Mouse (Mus musculus) small intestine, adult 2 months (tissue): ENCODE results near the gene Tnxb. TPM values are rescaled to one million over a fixed set of nuclear protein-coding genes. Genes with fewer than 3 reads are reported as not detected.
"Not testable (repeated sequence)": the region's sequence is repeated elsewhere in the genome, so short reads cannot be mapped to it uniquely, and the experiment has no call there.

Experiments
- H3K27ac ChIP-seq: fragments of 200-500 bp; 2 replicates; pipeline ENCODE4 v1.5.1; 2012; ENCODE audit warnings: low read depth, low read length, control low read depth, inconsistent platforms; ENCODE audit not compliant: insufficient read depth
- H3K27me3 ChIP-seq: fragments of 200-500 bp; 2 replicates; pipeline ENCODE4 v1.6.1; 2012; ENCODE audit warnings: mild to moderate bottlenecking, moderate library complexity, low read length, inconsistent platforms; ENCODE audit not compliant: control insufficient read depth, insufficient read depth
- H3K36me3 ChIP-seq: fragments of 200-500 bp; 2 replicates; pipeline ENCODE4 v1.6.1; 2012; ENCODE audit warnings: mild to moderate bottlenecking, low read length, control low read depth, inconsistent platforms; ENCODE audit not compliant: control insufficient read depth, insufficient read depth
- H3K4me1 ChIP-seq: fragments of 200-500 bp; 2 replicates; pipeline ENCODE4 v1.6.1; 2012; ENCODE audit warnings: low read length, inconsistent platforms, mixed read lengths; ENCODE audit not compliant: control insufficient read depth, insufficient read depth, insufficient read length
- H3K4me3 ChIP-seq: fragments of 200-500 bp; 2 replicates; pipeline ENCODE4 v1.5.1; 2012; ENCODE audit warnings: low read depth, mild to moderate bottlenecking, control low read depth, inconsistent platforms, low read length, moderate library complexity
- CTCF ChIP-seq: fragments of 200-500 bp; IDR thresholded peaks from 2 replicates; pipeline ENCODE4 v1.5.1; 2012; ENCODE audit warnings: low read depth, mild to moderate bottlenecking, control low read depth, inconsistent platforms, low read length, moderate library complexity, mixed read lengths; ENCODE audit not compliant: insufficient replicate concordance, insufficient read length; ENCODE audit errors: extremely low read depth
- POLR2A ChIP-seq: fragments of 200-500 bp; IDR thresholded peaks from 2 replicates; pipeline ENCODE4 v1.6.1; 2012; ENCODE audit warnings: low read depth, mild to moderate bottlenecking, control low read depth, inconsistent platforms, low read length, moderate library complexity
- WGBS: fragments of 180-500 bp; shearing (Covaris S2); methylation state at CpG from one replicate; pipeline ENCODE4 v1.1.7; 2018; 5-methylcytosine and 5-hydroxymethylcytosine counted together
- polyA plus RNA-seq: library from polyadenylated mRNA; depleted of rRNA; stranded (reverse); fragments of >200 nt; gene quantifications from 2 replicates; pipeline ENCODE4 v1.2.3, GENCODE M21; 2012; rRNA removed

Gene Tnxb
- polyA plus RNA-seq, 1 experiment = 12.5 TPM

DNA sequence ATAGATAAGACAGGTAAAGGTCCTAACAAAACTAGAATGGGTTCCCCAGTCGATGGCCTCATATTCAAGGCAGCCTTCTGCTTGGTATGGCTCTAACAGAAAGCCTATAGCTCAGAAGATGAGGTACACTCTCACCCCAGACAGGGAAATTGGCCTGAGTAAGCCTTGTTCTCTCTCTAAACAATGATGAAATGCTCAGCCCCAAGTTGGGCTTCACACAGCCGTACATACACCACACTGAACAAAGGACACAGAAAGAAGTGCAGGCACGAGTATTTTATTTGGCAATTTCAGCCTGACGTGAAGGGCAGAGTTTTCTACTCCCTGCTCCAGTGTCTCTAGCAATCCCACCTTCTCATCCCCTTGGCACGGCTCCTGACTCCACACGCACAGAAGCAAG, 73.9 kb downstream of the Tnxb start:
- H3K4me3 ChIP-seq = no peak overlapping the region
- H3K36me3 ChIP-seq = no peaks in the 10 kb centered on the region
- TF ChIP-seq POLR2A (no peak), CTCF (no peak)
- WGBS = 69% methylated on average over 6 of the region's 6 CpGs
- peaks cover 2% of the 10 kb centered on the region for H3K4me1 ChIP-seq
- no peak overlapping the region for H3K27ac ChIP-seq
- no peaks in the 10 kb centered on the region for H3K27me3 ChIP-seq

DNA sequence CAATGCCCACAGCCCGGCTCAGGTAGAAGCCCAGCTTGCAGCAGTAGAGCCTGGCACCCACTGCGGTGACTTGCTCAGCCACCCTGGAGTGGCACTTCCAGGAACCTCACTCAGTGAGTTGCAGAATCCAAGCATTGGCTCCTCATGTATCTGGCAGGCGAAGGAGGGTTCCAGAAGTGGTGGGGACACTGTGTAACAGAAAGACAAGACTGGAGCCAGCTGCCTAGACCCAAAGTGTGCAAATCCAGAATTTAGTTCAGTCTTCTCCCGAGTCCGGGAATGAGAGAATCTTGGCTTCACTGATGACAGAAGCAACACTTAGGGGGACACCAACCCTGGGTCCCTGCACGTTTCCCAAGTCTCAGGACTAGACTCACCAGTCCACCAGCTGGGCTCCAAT, 74.3 kb downstream of the Tnxb start:
- 84% methylated on average over 6 of the region's 6 CpGs for WGBS
- H3K27me3 ChIP-seq, H3K27ac ChIP-seq, H3K36me3 ChIP-seq, H3K4me1 ChIP-seq, H3K4me3 ChIP-seq: not testable (repeated sequence)

DNA sequence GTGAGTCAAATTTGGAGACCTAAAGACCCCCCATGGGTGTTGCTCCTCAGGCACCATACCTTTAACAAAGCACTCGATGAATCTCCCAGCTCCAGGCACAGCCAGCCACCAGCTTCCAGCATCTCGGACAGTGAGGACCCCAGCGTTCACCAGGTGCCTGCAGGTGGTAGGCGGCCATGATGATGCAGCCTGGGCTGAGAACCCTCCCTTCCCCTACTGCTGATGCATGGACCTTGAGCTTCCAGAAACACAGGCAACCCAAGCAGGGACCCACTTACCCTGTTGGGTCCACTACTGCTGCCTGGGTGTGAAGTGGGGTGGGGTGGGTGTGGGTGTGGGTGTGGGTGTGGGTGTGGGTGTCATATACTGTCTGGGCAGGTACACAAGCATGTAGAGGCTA, 74.8 kb downstream of the Tnxb start:
- not testable (repeated sequence) for H3K4me3 ChIP-seq, H3K36me3 ChIP-seq, H3K27me3 ChIP-seq, H3K4me1 ChIP-seq, H3K27ac ChIP-seq
- WGBS = 88% methylated on average over 4 of the region's 4 CpGs

DNA sequence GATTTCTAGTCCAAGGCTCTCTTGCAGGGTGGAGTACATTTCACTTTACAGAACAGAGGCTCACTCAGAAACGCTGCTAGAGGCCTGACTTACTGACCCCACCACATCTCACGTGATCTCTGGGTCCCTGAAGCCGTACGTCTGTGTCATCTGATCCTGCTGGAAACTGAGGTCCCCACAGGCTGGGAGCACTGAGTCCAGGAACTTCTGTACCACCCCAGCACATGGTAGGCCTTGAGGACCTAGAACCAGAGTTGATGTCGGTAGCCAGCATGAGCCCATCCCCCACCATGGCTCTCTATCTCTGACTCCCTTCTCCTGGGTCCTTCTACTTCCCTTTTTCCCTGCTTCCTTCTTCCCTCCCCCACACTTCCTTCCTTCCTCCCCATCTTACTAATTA, 76.2 kb downstream of the Tnxb start:
- 80% methylated on average over 5 of the region's 5 CpGs for WGBS
- no peak overlapping the region for H3K27ac ChIP-seq
- no peak overlapping the region for H3K4me3 ChIP-seq
- H3K27me3 ChIP-seq = no peaks in the 10 kb centered on the region
- TF ChIP-seq POLR2A (no peak), CTCF (no peak)
- H3K4me1 ChIP-seq = peaks cover 2% of the 10 kb centered on the region
- H3K36me3 ChIP-seq = no peaks in the 10 kb centered on the region

DNA sequence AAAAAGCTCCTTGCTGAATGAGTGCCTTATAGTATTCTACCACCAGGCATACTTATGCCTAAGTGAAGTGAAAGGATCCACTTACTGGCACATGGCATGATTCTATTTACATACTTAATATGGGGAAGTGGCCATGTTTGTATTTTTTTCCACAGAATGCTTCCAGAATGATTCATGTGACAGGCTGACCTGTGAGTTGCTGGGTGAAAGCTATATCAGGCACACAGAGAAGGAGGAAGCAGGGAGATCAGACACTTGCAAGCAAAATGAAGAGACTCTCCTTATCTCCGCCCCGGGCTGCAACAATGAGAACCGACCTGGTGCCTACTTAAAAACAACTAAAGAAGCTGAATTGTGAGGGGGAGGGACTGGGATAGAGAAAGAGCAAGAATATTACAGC, 91.1 kb downstream of the Tnxb start:
- TF ChIP-seq CTCF = no peak
- no peak for TF ChIP-seq POLR2A
- H3K36me3 ChIP-seq = no peaks in the 10 kb centered on the region
- 57% methylated on average over 3 of the region's 3 CpGs for WGBS
- no peaks in the 10 kb centered on the region for H3K27me3 ChIP-seq
- no peak overlapping the region for H3K27ac ChIP-seq
- H3K4me3 ChIP-seq = no peak overlapping the region
- H3K4me1 ChIP-seq = no peaks in the 10 kb centered on the region

Other genes with a start within 250 kb of the Tnxb start
- gene Btnl4, start 193.2 kb upstream of the Tnxb start, polyA plus RNA-seq = 19.3 and 61.4 TPM in 2 replicates
- 33.4 and 104 TPM in 2 replicates for gene Btnl6, start 153.2 kb upstream of the Tnxb start, polyA plus RNA-seq
- 12.1 and 16.7 TPM in 2 replicates for gene Notch4, start 106.3 kb upstream of the Tnxb start, polyA plus RNA-seq
- 3.5 and 8.1 TPM in 2 replicates for gene Gpsm3, start 80.7 kb upstream of the Tnxb start, polyA plus RNA-seq
- gene Pbx2, start 79.3 kb upstream of the Tnxb start, polyA plus RNA-seq = 16.1 and 32.2 TPM in 2 replicates
- 0.90 and 1.7 TPM in 2 replicates for gene Ager, start 72.7 kb upstream of the Tnxb start, polyA plus RNA-seq
- 66.7 and 147 TPM in 2 replicates for gene Rnf5, start 66.8 kb upstream of the Tnxb start, polyA plus RNA-seq
- gene Agpat1, start 66.3 kb upstream of the Tnxb start, polyA plus RNA-seq = 210 and 330 TPM in 2 replicates
- gene Egfl8, start 54.6 kb upstream of the Tnxb start, polyA plus RNA-seq = 1.8 and 2.3 TPM in 2 replicates
- gene Ppt2, start 42.0 kb upstream of the Tnxb start, polyA plus RNA-seq = 17.3 and 22.0 TPM in 2 replicates
- gene Prrt1, start 41.0 kb upstream of the Tnxb start, polyA plus RNA-seq = 5.5 and 8.0 TPM in 2 replicates
- gene Fkbpl, start 25.8 kb upstream of the Tnxb start, polyA plus RNA-seq = 2.5 and 9.3 TPM in 2 replicates
- gene Atf6b, start 23.4 kb upstream of the Tnxb start, polyA plus RNA-seq = 26.6 and 48.0 TPM in 2 replicates
- 16.8 and 17.2 TPM in 2 replicates for gene C4b, start 73.3 kb downstream of the Tnxb start, polyA plus RNA-seq
- gene Cyp21a1, start 134.0 kb downstream of the Tnxb start, polyA plus RNA-seq = 0.18 and 0.67 TPM in 2 replicates
- 28.6 and 56.3 TPM in 2 replicates for gene Stk19, start 166.4 kb downstream of the Tnxb start, polyA plus RNA-seq
- 31.5 and 51.8 TPM in 2 replicates for gene Dxo, start 166.5 kb downstream of the Tnxb start, polyA plus RNA-seq
- gene Skiv2l, start 179.7 kb downstream of the Tnxb start, polyA plus RNA-seq = 48.1 and 79.3 TPM in 2 replicates
- 7.8 and 18.3 TPM in 2 replicates for gene Nelfe, start 179.9 kb downstream of the Tnxb start, polyA plus RNA-seq
- gene Cfb, start 192.0 kb downstream of the Tnxb start, polyA plus RNA-seq = 22.4 and 71.5 TPM in 2 replicates
- 2.9 and 6.8 TPM in 2 replicates for gene Zbtb12, start 208.9 kb downstream of the Tnxb start, polyA plus RNA-seq
- gene Gm20547, start 211.5 kb downstream of the Tnxb start, polyA plus RNA-seq = not detected in 2 replicates
- 4.3 and 10.6 TPM in 2 replicates for gene C2, start 227.7 kb downstream of the Tnxb start, polyA plus RNA-seq
- gene Ehmt2, start 227.9 kb downstream of the Tnxb start, polyA plus RNA-seq = 101 and 242 TPM in 2 replicates
- gene Slc44a4, start 243.9 kb downstream of the Tnxb start, polyA plus RNA-seq = 64.8 and 101 TPM in 2 replicates